Mouse (Mus musculus) telencephalon, adult 2 months (tissue): ENCODE data around the gene Spns1.

Experiments used
- DNase-seq: peaks from one replicate; pipeline ENCODE4 v3.0.0-alpha.2; 2011; ENCODE audit warnings: low read depth, low spot score

The Spns1 gene

DNA sequence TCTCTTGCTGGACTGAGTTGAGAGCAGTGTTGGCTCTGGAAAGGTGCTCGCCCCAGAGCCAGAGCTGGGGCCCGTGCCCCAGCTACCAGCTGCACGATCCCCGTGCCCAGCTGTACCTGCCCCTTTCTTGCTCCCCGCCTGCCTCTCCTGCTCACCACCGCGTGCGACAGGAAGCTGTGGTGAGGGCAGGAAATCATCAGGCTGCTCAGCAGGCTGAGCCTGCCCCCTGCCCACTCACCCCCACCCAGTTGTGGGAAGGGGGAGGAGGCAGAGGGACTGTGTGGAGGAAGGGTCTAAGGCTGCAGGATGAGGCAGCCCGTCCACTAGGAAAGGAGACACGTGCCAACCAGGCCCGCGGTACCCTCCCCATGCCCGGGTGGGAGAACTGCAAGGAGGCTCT lies 7.9 kb downstream of the Spns1 start, which contains the start of gene Lat:
Gene Lat (minus strand): TSS at position 178 of the 400 bp plus-strand sequence.
- DNase-seq: no peak

DNA sequence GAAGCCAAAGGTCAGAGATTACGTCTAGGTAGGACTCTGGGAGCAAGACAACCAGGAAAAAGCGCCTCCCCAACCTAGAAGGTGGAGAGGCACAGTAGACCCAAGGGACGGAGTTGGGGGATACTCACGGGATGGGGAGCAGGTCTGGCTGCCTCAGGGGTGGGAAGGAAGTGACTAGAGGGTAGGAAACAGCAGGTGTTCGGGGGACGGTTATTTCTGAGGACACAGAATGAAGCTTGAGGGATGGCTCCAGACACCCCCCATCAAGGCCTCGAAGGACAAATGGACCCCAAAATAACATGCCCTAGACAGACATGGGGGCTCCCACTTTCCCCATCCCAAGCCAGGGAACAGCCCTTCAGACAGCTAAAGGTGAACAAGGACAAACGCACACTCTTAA lies 8.9 kb downstream of the Spns1 start:
- DNase-seq: no peak

DNA sequence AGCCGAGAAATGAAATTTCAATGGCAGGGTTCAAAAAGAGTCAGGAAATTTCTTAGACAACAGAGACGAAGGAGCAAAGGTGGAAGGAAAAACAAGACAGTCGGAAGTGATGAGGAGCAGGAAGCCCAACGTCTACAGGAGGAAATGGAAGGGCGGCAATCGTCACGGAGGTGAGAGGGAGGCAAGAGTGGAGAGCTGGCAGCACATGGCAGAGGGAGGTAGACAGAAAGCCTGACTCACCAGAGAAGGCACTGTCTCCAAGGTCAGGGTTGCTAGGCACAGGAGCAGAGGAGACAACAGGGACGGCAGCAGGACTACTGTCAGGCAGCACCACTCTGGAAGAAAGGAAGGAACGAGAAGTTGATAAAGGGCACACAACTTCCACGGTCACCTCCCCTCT lies 9.6 kb downstream of the Spns1 start:
- no peak for DNase-seq

DNA sequence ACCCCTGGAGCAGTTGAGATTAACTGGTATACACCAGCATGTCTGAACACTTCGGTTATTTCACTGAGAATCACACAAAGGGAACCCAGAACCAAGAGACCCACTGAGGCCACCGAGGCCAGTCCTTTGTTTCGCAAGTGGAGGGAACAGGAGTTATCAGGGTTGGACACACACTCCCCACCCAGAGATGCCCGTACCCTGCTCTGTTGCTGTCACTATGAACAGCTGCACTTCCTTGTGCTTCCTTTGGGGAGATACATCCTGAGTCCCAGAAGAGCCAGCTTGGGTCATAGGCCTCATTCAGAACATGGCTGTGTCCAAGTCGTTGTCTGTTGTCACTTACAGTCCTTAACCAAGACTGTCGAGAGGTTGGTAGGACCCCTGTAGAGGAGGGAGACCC lies 14.2 kb downstream of the Spns1 start:
- DNase-seq: no peak

DNA sequence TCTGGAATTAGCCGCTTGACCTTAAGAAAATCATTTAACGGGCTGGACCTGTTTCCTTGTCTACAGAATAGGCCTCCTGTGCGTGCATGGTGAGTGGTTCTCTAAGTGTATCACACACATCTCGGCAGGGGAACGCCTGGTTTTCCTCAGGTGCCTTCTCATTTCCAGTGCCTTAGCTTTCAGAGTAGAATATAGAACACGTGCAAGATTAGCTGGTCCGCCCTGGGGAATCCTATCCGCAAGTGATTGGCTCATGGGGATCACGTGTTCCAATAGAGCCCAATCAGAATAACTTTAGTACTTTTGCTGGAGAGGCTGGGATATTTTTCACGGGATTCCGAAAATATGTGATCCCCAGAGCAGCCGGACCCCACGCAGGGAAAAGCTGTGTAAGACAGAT lies 18.2 kb downstream of the Spns1 start:
- no peak for DNase-seq

DNA sequence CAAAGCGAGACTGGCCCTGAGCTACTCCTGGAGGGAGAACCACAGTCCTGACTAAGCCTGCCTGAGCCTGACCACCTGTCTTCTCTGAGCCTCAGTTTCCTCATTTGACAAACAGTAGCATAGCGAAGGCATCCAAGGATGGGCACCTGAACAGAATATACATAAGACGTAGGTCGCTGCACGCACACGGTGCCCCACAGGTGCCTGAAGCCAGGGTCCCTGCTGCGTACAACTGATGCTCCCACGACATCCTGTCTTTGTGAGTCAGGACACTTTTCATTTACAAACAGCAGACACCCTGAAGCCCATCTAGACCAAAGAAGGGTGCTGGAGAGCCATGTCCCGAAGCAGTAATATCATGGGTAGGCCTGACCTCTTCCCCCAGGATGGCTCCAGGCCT lies 18.8 kb downstream of the Spns1 start:
- no peak for DNase-seq

DNA sequence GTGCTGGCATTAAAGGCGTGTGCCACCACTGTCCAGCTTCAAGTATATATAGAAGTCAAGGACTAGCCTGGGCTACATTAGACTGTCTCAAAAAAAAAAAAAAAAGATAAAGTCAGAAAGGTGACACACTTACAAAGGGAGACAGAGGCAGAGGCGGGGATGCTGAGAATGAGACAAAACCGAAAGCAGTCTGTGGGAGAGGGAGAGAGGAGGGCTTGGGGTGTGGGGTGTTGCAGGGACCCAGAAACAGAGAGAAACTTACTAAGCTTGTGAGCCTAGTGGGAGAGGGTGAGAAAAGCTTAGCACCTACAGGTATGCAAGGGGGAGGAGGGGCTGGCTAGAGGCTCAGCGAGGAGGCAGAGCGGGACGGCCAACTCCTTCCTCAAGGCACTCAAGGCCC lies 19.4 kb downstream of the Spns1 start:
- no peak for DNase-seq

DNA sequence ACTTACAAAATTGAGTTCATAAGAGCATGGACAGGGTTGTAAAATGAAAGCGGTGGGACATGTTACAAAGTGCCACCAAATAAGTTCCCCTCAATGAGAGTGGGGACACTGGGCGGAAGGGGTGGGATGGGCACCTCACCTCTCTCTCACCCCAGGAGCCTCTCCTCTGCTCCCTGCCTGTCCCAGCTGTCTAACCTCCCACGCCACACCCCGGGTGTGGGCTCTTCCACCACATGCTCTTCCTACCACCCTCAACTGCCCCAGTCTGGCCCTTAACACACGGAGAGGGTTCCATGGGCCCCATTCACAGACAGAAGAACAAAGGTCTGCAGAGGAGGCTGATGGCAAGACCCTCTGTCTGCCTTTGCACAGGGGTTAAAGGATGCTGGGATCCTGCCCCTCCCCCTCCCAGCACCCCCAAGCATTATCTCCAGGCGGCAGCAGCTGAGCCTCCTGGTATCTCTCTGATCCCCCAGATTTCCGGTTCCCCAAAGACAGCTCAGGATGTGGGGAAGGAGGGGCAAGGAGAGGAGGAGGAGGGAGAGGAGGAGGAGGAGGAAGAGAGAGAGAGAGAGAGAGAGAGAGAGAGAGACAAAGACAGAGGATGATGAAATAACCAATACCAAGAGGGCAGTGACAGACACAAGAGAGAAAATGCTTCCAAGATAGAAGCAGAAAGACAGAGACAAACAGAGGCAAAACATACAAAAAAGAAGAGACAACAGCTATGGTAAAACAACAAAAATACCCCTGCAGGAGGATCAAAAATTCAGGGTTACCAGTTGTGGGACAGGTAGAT lies 20.3 kb downstream of the Spns1 start:
- no peak for DNase-seq

DNA sequence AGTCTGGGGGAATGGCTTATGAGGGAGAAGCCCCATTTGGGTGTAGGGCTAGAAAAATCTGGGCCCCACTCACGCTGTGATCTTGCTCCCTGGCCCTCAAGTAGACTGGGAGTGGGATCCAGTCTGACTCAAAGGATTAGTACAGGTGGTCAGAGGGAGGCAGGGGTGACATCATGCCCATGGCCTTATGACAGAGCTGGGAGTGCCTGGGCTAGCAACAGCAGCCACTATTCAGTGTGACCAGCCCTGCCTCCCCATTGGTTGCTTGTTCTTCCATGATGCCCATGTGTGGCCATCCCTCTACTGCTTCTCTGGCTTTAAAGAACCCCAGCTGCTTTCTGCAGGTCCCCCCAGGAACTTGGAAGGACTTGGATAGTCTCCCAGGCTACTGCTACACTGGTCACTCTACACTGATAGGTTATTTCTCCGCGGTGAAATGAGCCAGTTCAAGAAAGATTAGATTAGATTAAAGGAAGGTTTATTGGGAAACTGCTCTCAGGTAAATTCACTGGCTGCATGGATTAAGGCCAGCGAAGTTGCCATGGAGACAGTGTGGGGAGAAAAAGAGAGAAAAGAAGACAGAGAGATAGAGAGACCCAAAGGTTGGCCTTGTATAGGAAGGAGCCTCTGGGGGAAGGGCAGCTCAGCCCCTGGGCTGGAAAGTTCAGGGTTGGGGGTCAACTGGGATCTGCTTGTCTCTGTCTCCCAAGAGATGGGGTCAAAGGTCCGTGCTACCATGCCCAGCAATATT lies 21.2 kb downstream of the Spns1 start:
- DNase-seq: no peak

DNA sequence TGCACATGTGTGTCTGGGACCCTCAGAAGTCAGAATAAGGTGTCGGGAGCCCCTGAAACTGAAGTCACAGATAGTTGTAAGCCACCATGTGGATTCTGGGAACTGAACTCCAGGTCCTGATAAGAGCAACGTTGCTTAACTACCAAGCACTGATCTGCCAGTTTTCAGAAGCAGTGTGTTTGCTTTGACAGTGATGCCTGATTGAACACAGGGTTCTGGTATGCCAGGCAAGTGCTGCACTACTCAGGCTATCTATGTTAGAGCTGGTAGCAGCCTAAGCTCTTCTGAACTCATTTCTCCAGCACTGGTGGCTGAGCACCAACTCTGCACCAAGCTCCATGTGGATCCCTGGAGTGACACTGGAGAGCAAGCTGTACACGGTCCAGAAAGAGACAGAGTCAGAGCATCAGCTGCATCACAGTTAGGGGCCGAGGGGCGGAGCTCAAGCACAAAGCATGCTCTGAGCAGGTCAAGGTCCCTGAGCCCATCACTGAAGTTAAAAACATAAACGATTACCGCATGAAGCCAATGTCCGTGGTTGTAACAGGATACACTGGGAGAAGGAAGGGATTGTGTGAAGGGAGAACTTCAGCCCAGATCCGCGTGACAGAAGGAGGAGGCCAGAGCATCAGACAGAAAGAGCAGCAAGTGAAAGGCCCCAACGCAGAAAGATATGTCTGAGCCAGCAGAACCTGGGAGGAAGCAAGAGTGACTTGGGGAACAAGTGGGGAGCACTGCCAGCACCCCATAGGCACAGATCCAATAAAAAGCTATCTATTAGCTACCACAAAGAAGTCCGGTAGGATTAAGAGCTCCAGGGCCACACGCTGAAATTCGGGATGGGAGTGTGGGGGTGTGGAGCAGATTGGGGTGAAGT lies 22.3 kb downstream of the Spns1 start:
- DNase-seq: no peak

DNA sequence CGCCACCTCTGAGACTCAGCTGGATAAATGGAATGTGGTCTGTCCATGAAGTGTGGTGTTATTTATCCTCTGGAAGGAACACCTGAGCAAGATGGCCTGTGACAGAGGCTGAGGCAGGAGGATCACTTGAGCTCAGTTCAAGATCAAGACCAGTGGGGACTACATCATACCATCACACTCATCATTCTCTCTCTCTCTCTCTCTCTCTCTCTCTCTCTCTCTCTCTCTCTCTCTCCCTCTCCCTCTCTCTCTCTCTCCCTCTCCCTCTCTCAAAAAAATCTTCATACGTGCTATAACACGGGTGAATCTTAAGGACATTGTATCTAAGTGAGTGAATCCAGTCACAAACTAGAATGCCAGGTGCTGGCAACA lies 23.3 kb downstream of the Spns1 start:
- DNase-seq: no peak

DNA sequence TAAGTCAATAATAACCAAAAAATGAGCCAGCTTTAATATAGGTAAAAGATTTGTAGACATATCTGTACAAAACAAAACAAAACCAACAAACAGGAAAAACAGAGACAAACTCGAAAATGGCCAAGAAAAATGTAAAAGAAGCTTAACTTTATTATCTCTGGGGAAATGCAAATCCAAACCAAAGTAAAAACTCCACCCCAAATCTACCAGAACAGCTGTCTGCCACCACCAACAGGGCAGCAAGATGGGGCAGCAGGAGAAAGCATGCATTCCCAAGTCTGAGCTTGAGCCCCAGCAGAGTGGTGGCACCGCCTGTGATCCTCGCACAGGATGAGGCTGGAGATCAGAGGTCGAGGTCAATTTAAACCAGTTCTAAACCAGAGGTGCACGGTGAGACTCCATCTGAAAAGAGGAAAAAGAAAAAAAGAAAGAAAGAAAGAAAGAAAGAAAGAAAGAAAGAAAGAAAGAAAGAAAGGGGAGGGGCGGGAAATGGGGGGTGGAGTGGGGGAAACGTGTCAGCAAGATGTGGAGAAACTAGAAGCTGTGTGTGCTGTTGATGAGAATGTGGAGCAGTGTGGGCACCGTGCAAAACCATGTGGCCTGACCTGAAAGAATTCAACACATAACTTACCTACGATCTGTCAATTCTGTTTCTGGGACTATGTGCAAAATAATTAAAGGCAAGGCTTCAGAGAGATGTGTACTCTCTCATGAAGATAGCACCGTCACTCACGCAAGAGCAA lies 23.8 kb downstream of the Spns1 start:
- DNase-seq: no peak

DNA sequence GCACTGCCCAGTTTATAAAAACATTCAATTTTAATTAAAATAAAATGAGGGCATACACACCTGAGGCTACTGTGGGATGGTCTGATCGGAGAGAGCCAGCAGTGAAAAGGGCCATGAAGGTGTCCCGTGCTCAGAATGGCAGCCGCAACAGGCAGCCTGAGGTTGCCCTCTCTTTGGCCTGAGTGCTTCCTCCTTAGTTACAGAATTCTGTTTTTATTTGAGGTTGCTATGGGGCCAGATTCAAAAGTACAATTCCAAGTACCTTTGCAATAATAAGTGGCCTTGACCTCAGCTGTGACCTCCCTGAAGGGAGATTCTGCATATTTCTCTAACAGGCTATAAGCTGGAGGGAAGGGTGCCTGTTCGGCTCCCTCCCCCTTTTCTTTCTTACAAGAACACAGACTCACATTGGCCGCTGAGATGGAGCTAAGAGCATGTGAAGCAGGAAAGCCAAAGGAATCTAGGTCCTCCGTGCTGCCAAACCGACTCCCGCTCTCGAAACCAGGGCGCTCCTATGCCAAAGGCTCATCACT lies 25.8 kb downstream of the Spns1 start:
- no peak for DNase-seq

DNA sequence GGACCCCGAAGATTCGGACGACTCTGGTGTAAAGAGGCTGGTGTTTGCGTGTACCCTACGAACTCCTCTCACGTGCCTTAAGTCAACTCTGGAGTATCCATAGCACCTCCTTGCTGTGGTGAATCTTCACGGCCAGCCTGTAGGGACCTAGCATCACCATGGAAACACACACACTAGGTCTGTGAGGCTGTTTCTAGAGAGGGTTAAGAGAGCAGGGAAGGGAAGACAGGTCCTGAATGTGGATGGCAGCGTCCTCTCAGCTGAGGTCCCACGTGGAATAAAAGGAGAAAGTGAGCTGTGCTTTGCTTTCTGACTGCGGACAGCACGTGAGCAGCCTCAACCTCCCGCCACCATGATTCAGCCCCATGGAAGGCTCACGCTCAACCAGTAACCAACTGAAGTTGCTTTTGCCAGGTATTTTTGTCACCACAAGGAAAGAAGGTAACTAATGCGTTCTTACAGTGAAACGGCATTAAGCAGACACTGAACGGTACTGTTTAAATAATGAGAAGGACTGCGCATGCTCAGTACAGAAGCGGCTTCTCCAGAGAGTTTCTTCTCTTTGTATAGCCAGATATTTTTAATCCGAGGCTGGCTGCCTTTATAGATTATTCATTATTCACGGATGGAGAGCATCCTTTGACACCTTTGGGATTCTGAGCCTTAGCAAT lies 26.4 kb downstream of the Spns1 start:
- DNase-seq: no peak

DNA sequence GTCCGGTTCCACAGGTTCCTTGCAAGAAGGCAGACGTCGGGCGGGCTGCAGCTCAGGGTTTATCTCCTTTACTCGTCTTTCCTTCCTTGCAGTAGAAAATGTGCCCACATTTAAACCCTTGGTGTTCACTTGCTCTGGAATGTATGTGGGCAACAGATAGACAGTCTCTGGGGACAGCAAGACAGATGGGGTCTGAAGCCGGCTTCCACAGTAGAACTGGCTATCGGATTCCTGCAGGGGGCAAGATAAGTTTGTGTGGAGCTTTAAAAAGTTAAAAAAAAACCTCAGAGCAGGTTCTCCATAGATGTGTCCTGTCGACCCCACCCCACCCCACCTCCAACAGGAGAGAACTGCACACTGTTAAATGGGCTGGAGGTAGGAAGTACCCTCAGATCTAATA lies 29.0 kb downstream of the Spns1 start:
- DNase-seq: no peak

DNA sequence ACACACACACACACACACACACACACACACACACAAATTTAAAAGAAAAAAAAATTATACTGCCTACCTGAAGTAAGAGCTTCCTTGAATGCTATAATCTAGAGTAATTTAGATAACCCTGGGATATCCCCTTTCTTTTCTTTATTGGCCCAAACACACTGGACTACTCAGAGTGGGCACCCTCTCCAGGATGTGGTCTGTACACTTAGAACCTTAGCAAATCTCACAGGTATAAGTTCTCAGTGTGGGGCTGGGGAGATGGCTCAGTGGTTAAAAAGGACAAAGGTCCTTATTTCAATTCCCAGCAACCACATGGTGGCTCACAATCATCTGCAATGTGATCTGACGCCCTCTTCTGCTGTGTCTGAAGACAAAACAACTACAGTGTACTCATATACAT lies 30.2 kb downstream of the Spns1 start:
- DNase-seq: no peak

DNA sequence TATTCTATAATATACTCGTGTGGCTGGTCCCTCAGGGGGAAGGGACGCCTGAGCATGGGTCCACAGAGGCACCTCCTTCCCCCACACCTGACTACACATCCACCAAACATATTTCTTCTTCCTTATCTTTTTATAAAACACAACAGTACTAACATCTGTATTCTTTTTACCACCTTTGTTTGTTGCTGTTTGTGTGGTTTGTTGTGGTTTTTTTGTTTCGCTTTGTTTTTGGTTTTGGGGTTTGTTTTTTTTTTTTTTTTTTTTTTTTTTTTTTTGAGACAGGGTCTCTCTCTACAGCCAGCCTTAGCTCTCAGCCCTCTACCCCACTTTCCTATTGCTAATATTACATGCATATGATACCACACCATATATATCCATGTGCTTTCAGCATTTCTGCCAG lies 31.3 kb downstream of the Spns1 start:
- no peak for DNase-seq

DNA sequence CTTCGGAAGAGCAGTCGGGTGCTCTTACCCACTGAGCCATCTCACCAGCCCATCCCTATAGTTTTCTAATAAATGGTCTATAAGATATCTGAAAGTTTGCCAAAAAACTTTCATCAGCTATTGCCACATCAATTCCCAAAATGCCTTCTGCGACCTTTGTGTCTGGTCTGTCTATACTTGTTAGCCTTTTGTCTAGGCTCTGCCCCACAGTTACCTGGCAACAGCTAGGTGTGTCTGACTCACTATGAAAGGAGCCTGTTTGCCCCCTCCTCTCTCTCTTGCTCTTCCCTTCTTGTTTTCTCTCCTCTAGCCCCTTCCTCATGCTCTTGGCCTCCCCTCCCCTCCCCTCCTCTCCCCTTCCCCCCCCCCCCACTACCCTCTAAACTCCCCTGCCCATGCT lies 31.7 kb downstream of the Spns1 start:
- no peak for DNase-seq

DNA sequence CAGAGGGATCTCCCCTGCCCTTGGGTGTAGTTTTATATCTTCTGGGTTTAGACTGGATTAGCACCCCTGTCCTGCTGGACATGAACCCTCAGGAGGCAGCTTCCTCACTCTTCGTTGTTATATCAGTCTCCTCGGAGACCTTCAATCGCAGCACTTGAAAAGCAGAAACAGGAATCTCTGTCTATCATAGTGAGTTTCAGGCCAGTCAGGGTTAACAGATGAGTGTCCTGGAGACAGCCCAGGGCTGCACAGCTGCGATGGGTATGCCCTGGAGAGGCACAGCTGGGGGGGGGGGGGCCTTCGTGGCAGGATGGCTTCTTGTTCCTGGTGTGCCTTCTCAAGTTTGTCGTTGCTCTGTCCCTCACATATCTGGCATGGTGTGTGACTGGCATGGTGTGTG lies 36.4 kb downstream of the Spns1 start:
- DNase-seq: no peak

DNA sequence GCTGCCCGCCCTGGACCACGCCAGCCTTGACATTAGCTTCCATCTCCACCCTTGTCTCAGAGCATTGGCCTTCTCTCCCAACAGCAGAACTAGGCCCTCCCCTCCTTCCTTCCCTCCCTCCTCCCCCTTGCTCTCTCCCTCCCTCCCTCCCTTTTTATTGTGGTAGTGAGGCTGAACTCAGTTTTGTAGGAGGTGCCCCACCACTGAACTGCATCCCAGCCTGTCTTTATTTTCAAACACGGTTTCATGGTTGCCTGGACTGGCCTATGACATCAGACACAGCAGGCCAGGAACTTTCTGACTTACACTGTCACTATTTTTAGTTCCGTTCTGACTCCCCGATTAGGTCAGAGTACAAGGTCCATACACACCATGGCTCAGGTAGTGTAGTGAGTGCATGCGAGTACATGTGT lies 37.0 kb downstream of the Spns1 start:
- no peak for DNase-seq

DNA sequence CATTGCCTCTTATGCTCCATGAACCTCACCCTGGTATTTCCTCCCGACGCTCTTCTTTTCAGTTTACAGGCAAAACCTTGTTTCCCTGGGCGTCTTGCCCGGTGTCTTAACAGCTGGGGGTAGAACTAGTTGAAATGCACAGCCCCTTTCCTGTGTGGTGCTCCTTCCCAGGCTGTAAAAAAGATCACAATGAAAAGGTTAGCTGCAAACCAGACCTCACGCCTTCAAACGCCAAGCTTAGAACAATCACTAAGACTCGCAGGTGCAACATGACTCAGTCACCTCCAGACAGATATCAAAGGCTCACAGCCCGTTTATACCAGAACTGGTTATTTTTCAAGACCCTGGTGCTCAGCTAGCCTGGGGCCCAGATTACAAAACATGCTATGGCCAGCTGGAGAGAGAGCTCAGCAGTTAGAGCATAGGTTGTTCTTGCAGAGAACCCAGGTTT lies 37.7 kb downstream of the Spns1 start:
- no peak for DNase-seq
